Mouse (Mus musculus) embryonic facial prominence, embryonic 11.5 days (tissue): ENCODE results near the gene Gng12. TPM values are rescaled to one million over a fixed set of nuclear protein-coding genes. Genes with fewer than 3 reads are reported as not detected.

Experiments used
- ATAC-seq: fragments of 200-750 bp; cut with Nextera tagmentation; replicated peaks from 2 replicates; pipeline ENCODE4 v1.8.0; 2017; ENCODE audit warnings: low read depth; ENCODE audit not compliant: insufficient number of reproducible peaks, low FRiP score, low TSS enrichment
- DNase-seq: peaks from one replicate; pipeline ENCODE4 v3.0.0-alpha.2; 2015; ENCODE audit warnings: low spot score
- H3K27ac ChIP-seq: fragments of 300-500 bp; sonication (generic); replicated peaks from 2 replicates; pipeline ENCODE4 v1.5.1; 2014; ENCODE audit warnings: mild to moderate bottlenecking, low read depth, low read length, control low read depth
- H3K27me3 ChIP-seq: fragments of 300-500 bp; sonication (generic); 2 replicates; pipeline ENCODE4 v1.6.1; 2014; ENCODE audit warnings: mild to moderate bottlenecking, low read length, moderate library complexity, mixed read lengths; ENCODE audit not compliant: control insufficient read depth, insufficient read depth
- H3K36me3 ChIP-seq: fragments of 300-500 bp; sonication (generic); replicated peaks from 2 replicates; pipeline ENCODE4 v1.6.1; 2014; ENCODE audit warnings: low read depth, mild to moderate bottlenecking, low read length, moderate library complexity, mixed read lengths; ENCODE audit not compliant: control insufficient read depth, insufficient read depth
- H3K4me1 ChIP-seq: fragments of 300-500 bp; sonication (generic); 2 replicates; pipeline ENCODE4 v1.6.1; 2014; ENCODE audit warnings: low read length, mixed read lengths; ENCODE audit not compliant: control insufficient read depth, insufficient read depth
- H3K4me2 ChIP-seq: fragments of 300-500 bp; sonication (generic); 2 replicates; pipeline ENCODE4 v1.6.1; 2014; ENCODE audit warnings: low read depth, mild to moderate bottlenecking, control low read depth, low read length, moderate library complexity
- H3K4me3 ChIP-seq: fragments of 300-500 bp; sonication (generic); 2 replicates; pipeline ENCODE4 v1.5.1; 2014; ENCODE audit warnings: low read depth, low read length, control low read depth
- H3K9ac ChIP-seq: fragments of 300-500 bp; sonication (generic); replicated peaks from 2 replicates; pipeline ENCODE4 v1.6.1; 2014; ENCODE audit warnings: mild to moderate bottlenecking, control low read depth, low read length
- H3K9me3 ChIP-seq: fragments of 300-500 bp; sonication (generic); replicated peaks from 2 replicates; pipeline ENCODE4 v1.6.1; 2016; ENCODE audit warnings: mild to moderate bottlenecking, low read length, inconsistent platforms, mixed read lengths; ENCODE audit not compliant: control insufficient read depth
- WGBS: fragments of 180-500 bp; shearing (Covaris S2); extraction: QIAGEN DNeasy Blood & Tissue Kit; methylation state at CpG from one replicate; pipeline ENCODE4 v1.1.7; 2014; 5-methylcytosine and 5-hydroxymethylcytosine counted together
- polyA plus RNA-seq: library from polyadenylated mRNA; unstranded; fragments of >200 nt; fragmentation: Nextera tagmentation; extraction: Ambion mirVana; gene quantifications from 2 replicates; pipeline ENCODE4 v1.2.1, GENCODE M21; 2014

The Gng12 gene
- polyA plus RNA-seq, 1 experiment from 2014 or later: 67.0 TPM

DNA sequence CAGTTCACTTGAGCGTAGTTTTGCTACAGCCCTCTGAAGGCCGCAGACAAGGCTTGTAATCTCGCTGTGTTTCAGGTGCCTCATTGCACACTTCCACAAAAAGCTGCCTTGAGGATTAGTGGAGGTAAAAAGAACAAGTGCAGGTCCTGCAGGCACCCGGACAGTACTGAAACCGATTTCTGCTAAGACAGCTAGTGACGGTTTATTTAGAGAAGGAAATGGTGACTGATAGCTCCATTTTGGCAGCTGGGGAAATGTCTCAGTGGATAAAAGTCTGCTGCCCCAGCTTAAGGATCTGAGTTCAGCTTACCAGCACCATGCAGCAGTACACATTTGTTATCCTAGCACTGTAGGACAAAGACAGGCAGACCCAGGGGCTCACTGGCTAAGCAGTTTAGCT lies 45.6 kb downstream of the Gng12 start:
- Histone ChIP-seq H3K4me1 (no peaks in the 10 kb centered on the region; the same call in 1 of the 2 replicates), H3K36me3 (no peaks in the 10 kb centered on the region), H3K4me3 (no peak overlapping the region), H3K9me3 (no peaks in the 10 kb centered on the region), H3K27me3 (no peaks in the 10 kb centered on the region), H3K4me2 (no peak overlapping the region), H3K27ac (no peak overlapping the region), H3K9ac (no peak overlapping the region)
- DNase-seq (no peak), ATAC-seq (no peak)
- 73% methylated on average over 6 of the region's 6 CpGs for WGBS

DNA sequence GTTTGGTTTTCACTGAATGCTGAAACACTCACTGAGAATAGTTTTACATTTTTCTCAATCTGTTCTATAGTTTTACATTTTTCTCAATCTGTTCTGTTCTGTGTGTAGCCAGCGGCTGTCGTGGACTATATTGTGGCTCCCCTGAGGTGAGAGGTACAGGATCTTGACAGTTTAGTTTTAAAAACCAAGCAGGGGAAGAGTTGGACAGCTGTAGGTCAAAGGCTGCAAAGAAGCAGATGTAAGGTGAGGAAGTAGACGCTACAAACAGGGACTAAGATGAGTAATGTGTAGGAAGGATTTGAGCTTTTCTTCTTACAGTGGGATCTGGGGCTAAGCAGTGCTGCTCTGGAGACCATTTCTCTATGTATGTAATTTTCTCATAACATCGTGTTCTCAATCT lies 46.6 kb downstream of the Gng12 start:
- no peak overlapping the region for H3K4me2 ChIP-seq
- no peaks in the 10 kb centered on the region for H3K27me3 ChIP-seq
- no peak overlapping the region for H3K4me3 ChIP-seq
- DNase-seq (no peak), ATAC-seq (no peak)
- 67% methylated on average over 4 of the region's 4 CpGs for WGBS
- H3K36me3 ChIP-seq: no peaks in the 10 kb centered on the region
- no peaks in the 10 kb centered on the region for H3K9me3 ChIP-seq
- H3K4me1 ChIP-seq: no peaks in the 10 kb centered on the region; the same call in 1 of the 2 replicates
- H3K27ac ChIP-seq: no peak overlapping the region
- no peak overlapping the region for H3K9ac ChIP-seq

DNA sequence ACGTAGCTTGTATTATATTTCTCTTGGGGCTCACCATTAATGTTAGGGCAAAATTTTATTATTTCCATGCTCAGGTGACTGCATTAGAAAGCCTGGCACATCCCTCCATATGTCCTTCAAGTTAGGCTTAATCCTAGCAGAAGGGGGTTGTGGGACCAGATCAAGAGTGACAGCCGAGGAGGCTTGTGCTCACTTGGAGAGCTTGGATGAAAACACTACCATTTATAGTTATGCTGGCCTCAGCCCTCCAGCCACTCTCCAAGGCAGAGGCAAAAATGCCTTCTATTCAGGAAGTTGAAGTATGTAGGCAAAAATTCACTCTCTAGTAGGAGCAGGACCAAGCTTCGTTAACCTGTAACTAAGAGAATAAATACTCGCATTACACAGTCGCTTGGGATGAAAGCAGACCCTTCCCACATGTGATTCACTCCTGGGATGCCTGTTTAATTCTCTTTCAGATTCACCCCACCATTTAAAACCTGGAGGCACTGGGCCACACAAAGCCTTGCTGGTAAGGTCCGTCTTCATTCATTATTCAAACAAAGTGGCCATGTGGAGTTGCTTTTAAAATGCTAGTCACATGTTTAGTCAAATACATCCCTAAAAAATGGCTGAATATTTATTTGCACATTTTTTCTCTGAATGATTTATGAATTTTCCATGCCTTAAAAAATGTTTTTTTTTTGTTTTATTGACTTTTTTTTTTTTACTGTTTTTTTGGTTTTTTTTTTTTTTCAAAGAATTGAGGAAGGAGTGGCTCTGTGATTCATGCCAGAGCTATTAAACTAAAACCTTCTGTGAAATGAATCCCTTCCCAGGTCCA lies 47.4 kb downstream of the Gng12 start:
- WGBS: 34% methylated on average over 6 of the region's 6 CpGs
- ATAC-seq (no peak), DNase-seq (peak; percentile 15)
- Histone ChIP-seq H3K27me3 (no peaks in the 10 kb centered on the region), H3K4me1 (no peaks in the 10 kb centered on the region; the same call in 1 of the 2 replicates), H3K27ac (no peak overlapping the region), H3K4me2 (no peak overlapping the region), H3K36me3 (no peaks in the 10 kb centered on the region), H3K9ac (no peak overlapping the region), H3K4me3 (no peak overlapping the region), H3K9me3 (no peaks in the 10 kb centered on the region)

DNA sequence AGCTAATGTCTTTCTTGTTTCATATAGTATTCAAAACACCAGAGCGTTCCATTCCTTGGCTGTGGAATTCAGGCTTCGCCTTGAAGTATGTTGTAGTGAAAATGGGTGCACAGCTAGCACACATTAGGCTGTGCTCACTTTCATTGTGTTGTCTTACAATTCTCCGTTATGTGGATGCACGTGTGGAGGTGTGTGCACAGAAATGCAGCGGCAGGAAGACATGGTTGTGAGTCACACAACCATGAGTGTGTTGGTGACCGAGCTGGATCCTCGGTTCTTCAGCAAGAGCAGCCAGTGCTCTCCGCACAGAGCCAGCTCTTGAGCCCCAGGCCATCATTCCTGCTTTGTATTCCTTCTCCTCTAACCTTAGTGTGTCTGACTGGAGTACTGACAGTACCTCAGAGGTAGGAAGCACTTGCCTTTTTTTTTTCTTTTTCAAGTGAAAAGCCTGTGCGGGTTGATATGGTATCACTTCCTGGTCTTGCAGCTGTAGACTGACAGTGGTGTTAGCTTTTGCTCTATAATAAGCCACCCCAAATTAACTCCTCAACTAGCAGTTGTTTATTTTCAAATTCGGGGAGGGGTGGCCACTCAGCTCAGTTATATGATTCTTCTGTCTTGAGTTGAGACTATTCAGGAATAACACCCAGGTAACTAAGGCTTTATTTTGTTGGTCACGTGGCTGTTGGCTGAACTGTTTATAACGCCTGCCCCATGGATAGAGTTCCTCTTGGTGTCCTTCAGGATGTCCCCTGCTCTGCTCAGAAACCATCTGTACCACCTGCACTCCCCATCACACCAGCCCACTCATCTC lies 48.2 kb downstream of the Gng12 start:
- Histone ChIP-seq H3K27me3 (no peaks in the 10 kb centered on the region), H3K9me3 (no peaks in the 10 kb centered on the region), H3K4me3 (no peak overlapping the region), H3K36me3 (no peaks in the 10 kb centered on the region), H3K4me1 (no peaks in the 10 kb centered on the region; the same call in 1 of the 2 replicates), H3K27ac (no peak overlapping the region), H3K9ac (no peak overlapping the region), H3K4me2 (no peak overlapping the region)
- 80% methylated on average over 12 of the region's 12 CpGs for WGBS
- ATAC-seq (no peak), DNase-seq (no peak)

GRCm38 (mm10) chr6:66945004-66945356 lies 48.8 kb downstream of the Gng12 start:
- 65% methylated on average over 5 of the region's 5 CpGs for WGBS
- no peak for ATAC-seq
- Histone ChIP-seq H3K36me3 (no peaks in the 10 kb centered on the region), H3K27me3 (no peaks in the 10 kb centered on the region), H3K4me1 (no peaks in the 10 kb centered on the region; the same call in 1 of the 2 replicates), H3K9ac (no peak overlapping the region), H3K4me3 (no peak overlapping the region), H3K4me2 (no peak overlapping the region), H3K27ac (no peak overlapping the region), H3K9me3 (no peaks in the 10 kb centered on the region)
- DNase-seq: no peak

DNA sequence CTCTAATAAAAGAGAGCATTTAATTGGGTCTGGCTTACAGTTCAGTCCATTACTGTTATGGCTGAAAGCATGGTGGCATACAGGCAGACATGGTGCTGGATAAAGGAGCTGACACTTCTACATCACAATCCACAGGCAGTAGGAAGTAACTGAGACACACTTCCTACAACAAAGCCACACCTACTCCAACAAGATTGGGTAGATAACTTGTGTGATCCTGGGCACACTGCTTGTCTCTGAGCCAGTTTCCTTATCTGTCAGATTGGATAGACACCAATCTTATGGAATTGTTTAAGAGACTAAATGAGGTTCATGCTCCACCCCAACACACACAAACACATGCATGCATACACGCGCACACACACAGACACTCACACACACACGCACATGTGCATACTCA lies 51.9 kb downstream of the Gng12 start:
- WGBS: 95% methylated on average over 3 of the region's 3 CpGs
- ATAC-seq: no peak
- no peaks in the 10 kb centered on the region for H3K27me3 ChIP-seq
- no peak overlapping the region for H3K27ac ChIP-seq
- H3K9me3 ChIP-seq: no peaks in the 10 kb centered on the region
- no peak for DNase-seq
- H3K4me1 ChIP-seq: no peaks in the 10 kb centered on the region; the same call in 1 of the 2 replicates
- no peaks in the 10 kb centered on the region for H3K36me3 ChIP-seq
- no peak overlapping the region for H3K4me3 ChIP-seq
- H3K9ac ChIP-seq: no peak overlapping the region
- no peak overlapping the region for H3K4me2 ChIP-seq

GRCm38 (mm10) chr6:66948848-66949247 lies 52.7 kb downstream of the Gng12 start:
- Histone ChIP-seq H3K9ac (no peak overlapping the region), H3K36me3 (no peaks in the 10 kb centered on the region), H3K27me3 (no peaks in the 10 kb centered on the region), H3K4me1 (no peaks in the 10 kb centered on the region; the same call in 1 of the 2 replicates), H3K4me2 (no peak overlapping the region), H3K27ac (no peak overlapping the region), H3K4me3 (no peak overlapping the region), H3K9me3 (no peaks in the 10 kb centered on the region)
- 93% methylated on average over 3 of the region's 3 CpGs for WGBS
- DNase-seq (no peak), ATAC-seq (no peak)
